Mouse (Mus musculus) ES-E14 (cell line): ENCODE results near the gene Mmp24. TPM values are rescaled to one million over a fixed set of nuclear protein-coding genes. Genes with fewer than 3 reads are reported as not detected.
A peak's percentile ranks its signal among the peaks of the same experiment; 100 is the strongest.

ENCODE experiments used
- DNase-seq: peaks from one replicate; pipeline ENCODE4 v3.0.0-alpha.2; 2013; ENCODE audit warnings: low read depth, low spot score
- H3K27ac ChIP-seq: 2 replicates; pipeline ENCODE4 v1.5.1; 2012; ENCODE audit warnings: low read depth, mild to moderate bottlenecking, low read length, moderate library complexity, mixed read lengths; ENCODE audit not compliant: poor library complexity, insufficient read depth, severe bottlenecking
- H3K36me3 ChIP-seq: 2 replicates; pipeline ENCODE4 v1.6.1; 2012; ENCODE audit warnings: mild to moderate bottlenecking, low read length, moderate library complexity, mixed read lengths; ENCODE audit not compliant: control insufficient read depth, poor library complexity, insufficient read depth, severe bottlenecking
- H3K4me1 ChIP-seq, 2 experiments: fragments of 150-350 bp in 1 of 2; sonication (generic) in 1 of 2; 2 replicates each; pipeline ENCODE4 v1.6.1; 2012; ENCODE audit warnings: low read length in 2 of 2, mild to moderate bottlenecking in 1 of 2, mixed read lengths in 1 of 2; ENCODE audit not compliant: control insufficient read depth in 2 of 2, insufficient read depth in 2 of 2, poor library complexity in 1 of 2
- H3K4me3 ChIP-seq, 2 experiments: fragments of 150-350 bp in 1 of 2; sonication (generic) in 1 of 2; 2 replicates each; pipeline ENCODE4 v1.5.1; 2012; ENCODE audit warnings: low read length in 2 of 2, low read depth in 1 of 2, mild to moderate bottlenecking in 1 of 2, mixed read lengths in 1 of 2; ENCODE audit not compliant: insufficient read depth in 1 of 2, poor library complexity in 1 of 2, severe bottlenecking in 1 of 2
- H3K9ac ChIP-seq: 2 replicates; pipeline ENCODE4 v1.6.1; 2012; ENCODE audit warnings: low read depth, mild to moderate bottlenecking, low read length, mixed read lengths; ENCODE audit not compliant: poor library complexity, insufficient read depth, severe bottlenecking
- H3K9me3 ChIP-seq: fragments of 150-350 bp; sonication (generic); 2 replicates; pipeline ENCODE4 v1.6.1; 2012; ENCODE audit warnings: low read depth, mild to moderate bottlenecking, low read length; ENCODE audit not compliant: control insufficient read depth, insufficient read depth
- CHD2 ChIP-seq: IDR thresholded peaks from 2 replicates; pipeline ENCODE4 v1.6.1; 2014; ENCODE audit warnings: mild to moderate bottlenecking, low read depth, low read length, inconsistent platforms
- HCFC1 ChIP-seq: IDR thresholded peaks from 2 replicates; pipeline ENCODE4 v1.6.1; 2012; ENCODE audit warnings: low read length, inconsistent platforms, borderline replicate concordance; ENCODE audit not compliant: insufficient read depth
- MAFK ChIP-seq: IDR thresholded peaks from 2 replicates; pipeline ENCODE4 v1.6.1; 2014; ENCODE audit warnings: mild to moderate bottlenecking, low read depth, low read length, inconsistent platforms; ENCODE audit not compliant: insufficient read depth
- ZC3H11A ChIP-seq: IDR thresholded peaks from 2 replicates; pipeline ENCODE4 v1.6.1; 2012; ENCODE audit warnings: low read depth, mild to moderate bottlenecking, inconsistent platforms, low read length, borderline replicate concordance
- ZNF384 ChIP-seq: IDR thresholded peaks from 2 replicates; pipeline ENCODE4 v1.6.1; 2012; ENCODE audit warnings: low read depth, low read length, inconsistent platforms
- in situ Hi-C, 2 experiments: fragments of 600-800 bp; cut with MboI; formaldehyde crosslinking; loops; one replicate each; pipeline ENCODE4 v1.15.1; 2025; ENCODE audit warnings: low sequenced_read_pairs in 2 of 2, inconsistent platforms in 1 of 2; ENCODE audit not compliant: unreplicated experiment in 2 of 2
- total RNA-seq: library from RNA; depleted of rRNA; stranded (reverse); fragments of 300-350 nt; gene quantifications from 2 replicates; pipeline ENCODE4 v1.2.3, GENCODE M21; 2012

Gene Mmp24
- total RNA-seq, 1 experiment: 0.76 TPM

- Histone ChIP-seq H3K9me3 (no peaks in the 10 kb centered on the region), H3K4me1 (peaks cover 0 to 2% of the 10 kb centered on the region in 2 experiments; a peak in 1 of 4 replicates), H3K36me3 (no peaks in the 10 kb centered on the region), H3K4me3 (peak within 1 kb of the TSS; percentile 31 to 51), H3K9ac (peak within 1 kb of the TSS; percentile 46), H3K27ac (no peak within 1 kb of the TSS)
- no peak for DNase-seq
- TF ChIP-seq ZNF384 (no peak), ZC3H11A (no peak), HCFC1 (no peak)
- in situ Hi-C loops: loop anchor here in 1 of 2 experiments (10.0 kb wide), 1 partner anchor 236 kb away; the partner anchor contains the start of genes Acss2 and Ggt7
These were observed 23.9 kb upstream of the Mmp24 start, which contains the start of gene Procr for GRCm38 (mm10) chr2:155751014-155751786. Procr (plus strand) TSS chr2:155751117.

- H3K9me3 ChIP-seq: no peaks in the 10 kb centered on the region
- DNase-seq: peak; percentile 69
- no peak overlapping the region for H3K4me3 ChIP-seq
- no peak overlapping the region for H3K9ac ChIP-seq
- peaks cover 0 to 2% of the 10 kb centered on the region in 2 experiments; a peak in 1 of 4 replicates for H3K4me1 ChIP-seq
- no peaks in the 10 kb centered on the region for H3K36me3 ChIP-seq
- in situ Hi-C loops: loop anchor here in 1 of 2 experiments (10.0 kb wide), 1 partner anchor 241 kb away; the partner anchor contains the start of genes Acss2 and Ggt7
- TF ChIP-seq ZNF384: peak; percentile 62
- TF ChIP-seq MAFK: no peak
- no peak for TF ChIP-seq CHD2
- TF ChIP-seq HCFC1: no peak
- TF ChIP-seq ZC3H11A: no peak
- no peak overlapping the region for H3K27ac ChIP-seq
These were observed 19.4 kb upstream of the Mmp24 start for GRCm38 (mm10) chr2:155755746-155756145.

- no peaks in the 10 kb centered on the region for H3K36me3 ChIP-seq
- in situ Hi-C loops: loop anchor here in 1 of 2 experiments (10.0 kb wide), 1 partner anchor 242 kb away; the partner anchor contains the start of genes Acss2 and Ggt7
- no peak for DNase-seq
These were observed 18.1 kb upstream of the Mmp24 start for GRCm38 (mm10) chr2:155756855-155757566.

GRCm38 (mm10) chr2:155764679-155765418, 10.3 kb upstream of the Mmp24 start:
- H3K36me3 ChIP-seq: no peaks in the 10 kb centered on the region
- no peak overlapping the region for H3K9ac ChIP-seq
- in situ Hi-C loops: loop anchor here in 1 of 2 experiments (10.0 kb wide), 1 partner anchor 280 kb away; no protein-coding TSS in a partner anchor
- TF ChIP-seq ZC3H11A (peak; percentile 80), MAFK (no peak)
- no peak overlapping the region for H3K27ac ChIP-seq
- H3K4me1 ChIP-seq: peaks cover 0 to 2% of the 10 kb centered on the region in 2 experiments; a peak in 1 of 4 replicates
- no peak overlapping the region for H3K4me3 ChIP-seq
- DNase-seq: peak; percentile 63
- no peaks in the 10 kb centered on the region for H3K9me3 ChIP-seq

More at GRCm38 (mm10) chr2:155756855-155757566, 18.1 kb upstream of the Mmp24 start:
- Histone ChIP-seq H3K27ac (no peak overlapping the region), H3K9me3 (no peaks in the 10 kb centered on the region), H3K9ac (no peak overlapping the region), H3K4me3 (no peak overlapping the region), H3K4me1 (no peaks in the 10 kb centered on the region)
- no peak for TF ChIP-seq HCFC1
- TF ChIP-seq ZC3H11A: no peak
- TF ChIP-seq ZNF384: no peak
- no peak for TF ChIP-seq CHD2
